In genomic region chr17:56291826-56292475, GRCm38 (mm10) we compare ENCODE assay signal across 10 mouse cellular contexts. TPM values are rescaled to one million over a fixed set of nuclear protein-coding genes. Genes with fewer than 3 reads are reported as not detected.
DNase-seq lines count a peak whose midpoint lies in the region; ATAC-seq and TF ChIP-seq lines count a peak whose summit lies in the region.
"Had no signal": no experiment of that assay in that cellular context is flagged by ENCODE, and none has a peak within 500 bp of the region (broad histone marks: within the 10 kb centered on the region; RNA-seq: fewer than 3 reads in every experiment).

No protein-coding gene starts in this region.

- TF ChIP-seq RAD21 in CH12.LX (IDR thresholded peaks at IDR 0.05; ENCODE audit: low read depth, low read length) = no peak

- intact Hi-C loops in left cerebral cortex, postnatal 4 days (cut with DNase I) = no loop called here

- H3K9ac ChIP-seq in hindbrain, embryonic 13.5 days = no peak overlapping the region
- H3K9ac ChIP-seq in CH12.LX (ENCODE audit: insufficient read depth, low read depth) = peak overlapping the region; percentile 77; the same call in 1 of the 2 replicates
- no peak overlapping the region for H3K9ac ChIP-seq in limb, embryonic 15.5 days

- H3K4me3 ChIP-seq in hindbrain, embryonic 10.5 days = peak overlapping the region; percentile 55; the same call in 1 of the 2 replicates
- H3K4me3 ChIP-seq in hindbrain, embryonic 13.5 days = no peak overlapping the region
- H3K4me3 ChIP-seq in CH12.LX (replicated peaks in 1 of 3; ENCODE audit: low read depth in 2 of 3, low read length in 2 of 3, poor library complexity in 1 of 3) = no peak overlapping the region
- no peak overlapping the region for H3K4me3 ChIP-seq in embryonic fibroblast, embryonic 13.5 days (ENCODE audit: insufficient read depth, low read length)
- H3K4me3 ChIP-seq in limb, embryonic 15.5 days = no peak overlapping the region

- H3K27ac ChIP-seq in hindbrain, embryonic 10.5 days = peak overlapping the region; percentile 88
- no peak overlapping the region for H3K27ac ChIP-seq in hindbrain, embryonic 13.5 days
- no peak overlapping the region for H3K27ac ChIP-seq in CH12.LX (ENCODE audit: insufficient read depth, low read depth)
- H3K27ac ChIP-seq in embryonic fibroblast, embryonic 13.5 days (ENCODE audit: insufficient read depth, low read length) = 0 out of 2 replicates have a peak overlapping the region, but pooled peaks have one; percentile 79
- H3K27ac ChIP-seq in limb, embryonic 15.5 days = peak overlapping the region; percentile 98

- no peaks in the 10 kb centered on the region for H3K36me3 ChIP-seq in hindbrain, embryonic 10.5 days
- H3K36me3 ChIP-seq in hindbrain, embryonic 13.5 days = no peaks in the 10 kb centered on the region
- peaks cover 0 to 5% of the 10 kb centered on the region in 2 experiments for H3K36me3 ChIP-seq in CH12.LX (replicated peaks in 1 of 2; ENCODE audit: control insufficient read depth in 1 of 2, insufficient read depth in 1 of 2, low read length in 1 of 2)
- peaks cover 2% of the 10 kb centered on the region; the same call in 1 of the 2 replicates for H3K36me3 ChIP-seq in limb, embryonic 15.5 days

- H3K79me2 ChIP-seq in CH12.LX (replicated peaks; ENCODE audit: control insufficient read depth, extremely low read depth, insufficient read depth, poor library complexity, severe bottlenecking) = no peaks in the 10 kb centered on the region

- no peak for TF ChIP-seq CTCF in CH12.LX (conservative IDR thresholded peaks at IDR 0.05 in 1 of 2, IDR thresholded peaks at IDR 0.05 in 1 of 2; ENCODE audit: low read depth in 2 of 2, low read length in 2 of 2)
- no peak for TF ChIP-seq CTCF in embryonic fibroblast, embryonic 13.5 days (IDR thresholded peaks at IDR 0.05; ENCODE audit: borderline replicate concordance, insufficient read depth, low read length)

- 65% methylated on average over 7 of the region's 7 CpGs for WGBS in hindbrain, embryonic 10.5 days
- WGBS in hindbrain, embryonic 13.5 days = 66% methylated on average over 7 of the region's 7 CpGs
- WGBS in limb, embryonic 15.5 days = 71% methylated on average over 7 of the region's 7 CpGs

- H3K9me3 ChIP-seq in hindbrain, embryonic 10.5 days = no peaks in the 10 kb centered on the region
- no peaks in the 10 kb centered on the region for H3K9me3 ChIP-seq in hindbrain, embryonic 13.5 days
- H3K9me3 ChIP-seq in CH12.LX (replicated peaks; ENCODE audit: low read length) = no peaks in the 10 kb centered on the region
- no peaks in the 10 kb centered on the region for H3K9me3 ChIP-seq in limb, embryonic 15.5 days
- H3K9me3 ChIP-seq: G1E had no signal

- no peak for TF ChIP-seq POLR2A in CH12.LX (IDR thresholded peaks at IDR 0.05; ENCODE audit: low read depth, low read length)
- no peak for TF ChIP-seq POLR2A in embryonic fibroblast, embryonic 13.5 days (IDR thresholded peaks at IDR 0.05; ENCODE audit: low read depth, low read length)

- no peak for TF ChIP-seq EP300 in CH12.LX (IDR thresholded peaks at IDR 0.05; ENCODE audit: low read length)

- no peaks in the 10 kb centered on the region for H3K27me3 ChIP-seq in hindbrain, embryonic 10.5 days (ENCODE audit: insufficient read depth, poor library complexity, severe bottlenecking)
- H3K27me3 ChIP-seq in hindbrain, embryonic 13.5 days = no peaks in the 10 kb centered on the region
- no peaks in the 10 kb centered on the region for H3K27me3 ChIP-seq in CH12.LX (replicated peaks)
- no peaks in the 10 kb centered on the region for H3K27me3 ChIP-seq in limb, embryonic 15.5 days

- ATAC-seq in hindbrain, embryonic 13.5 days (ENCODE audit: low FRiP score) = no peak
- ATAC-seq in limb, embryonic 15.5 days (ENCODE audit: insufficient number of reproducible peaks, low FRiP score, low TSS enrichment, low read depth) = no peak
- ATAC-seq in CD4-positive, CD25-positive, alpha-beta regulatory T cell, adult 4 months = no peak

- no peak for DNase-seq in hindbrain, embryonic 10.5 days (ENCODE audit: low spot score)
- no peak for DNase-seq in CH12.LX (ENCODE audit: extremely low read depth)
- no peak for DNase-seq in left cerebral cortex, postnatal 4 days
- DNase-seq in testis, postnatal 14 days (ENCODE audit: low spot score) = no peak

- peaks cover 58% of the 10 kb centered on the region for H3K4me1 ChIP-seq in hindbrain, embryonic 10.5 days (replicated peaks)
- peaks cover 34% of the 10 kb centered on the region for H3K4me1 ChIP-seq in hindbrain, embryonic 13.5 days (replicated peaks)
- H3K4me1 ChIP-seq in CH12.LX (ENCODE audit: control insufficient read depth in 1 of 2, insufficient read depth in 2 of 2) = peaks cover 24 to 59% of the 10 kb centered on the region in 2 experiments
- 0 out of 2 replicates have a peak, but pooled peaks cover 3% of the 10 kb centered on the region for H3K4me1 ChIP-seq in embryonic fibroblast, embryonic 13.5 days (ENCODE audit: control insufficient read depth, insufficient read depth, low read length)
- peaks cover 39% of the 10 kb centered on the region for H3K4me1 ChIP-seq in limb, embryonic 15.5 days

- in situ Hi-C loops in CH12.LX (cut with MboI; ENCODE audit: low pct_ligation_motif_present, low pct_unique_long_range_greater_than_20kb, low sequenced_read_pairs) = no loop called here

- no peak overlapping the region for H3K4me2 ChIP-seq in hindbrain, embryonic 13.5 days
- peak overlapping the region; percentile 81; the same call in 1 of the 2 replicates for H3K4me2 ChIP-seq in CH12.LX (ENCODE audit: insufficient read depth, low read depth, poor library complexity, severe bottlenecking)
- H3K4me2 ChIP-seq in limb, embryonic 15.5 days = peak overlapping the region; percentile 80; the same call in 1 of the 2 replicates

- dilution Hi-C loops in CH12.LX (cut with MboI; ENCODE audit: extremely low pct_ligation_motif_present, extremely low pct_unique_long_range_greater_than_20kb, low sequenced_read_pairs) = no loop called here

RNA-seq across cellular contexts. Expression of gene Plin3, which starts 0.7 kb away (rescaled TPM):
- 50.9 and 61.6 TPM in 2 replicates for polyA plus RNA-seq in hindbrain, embryonic 10.5 days (2016; fragmentation: Nextera tagmentation; extraction: Ambion mirVana)
- polyA plus RNA-seq in hindbrain, embryonic 13.5 days (2015; fragmentation: Nextera tagmentation; extraction: Ambion mirVana) = 20.0 and 23.5 TPM in 2 replicates
- 18.8 and 23.3 TPM in 2 replicates for total RNA-seq in CH12.LX (2012; rRNA removed)
- 17.0 and 17.3 TPM in 2 replicates for total RNA-seq in CH12.LX (2014; rRNA removed)
- polyA plus RNA-seq in CH12.LX (2012; ENCODE audit: insufficient read length, low read depth) = 17.9 and 18.5 TPM in 2 replicates
- polyA plus RNA-seq in embryonic fibroblast, embryonic 13.5 days (2011; ENCODE audit: insufficient read length, low read depth, missing spikeins) = 37.4 and 41.2 TPM in 2 replicates
- 94.2 and 114 TPM in 2 replicates for polyA plus RNA-seq in limb, embryonic 15.5 days (2015; fragmentation: Nextera tagmentation; extraction: Ambion mirVana)
- total RNA-seq in left cerebral cortex, postnatal 4 days (2021) = 1 to 10 TPM; 4.5 to 6.1 TPM
- 10 to 100 TPM; 31.8 to 32.1 TPM for polyA plus RNA-seq in CD4-positive, CD25-positive, alpha-beta regulatory T cell, adult 4 months (2017; shearing (Covaris generic))

RNA-seq across cellular contexts. Expression of gene Arrdc5, which starts 8.1 kb away (rescaled TPM):
- polyA plus RNA-seq in hindbrain, embryonic 10.5 days (2016; fragmentation: Nextera tagmentation; extraction: Ambion mirVana) = not detected in 2 replicates
- not detected in 2 replicates for polyA plus RNA-seq in hindbrain, embryonic 13.5 days (2015; fragmentation: Nextera tagmentation; extraction: Ambion mirVana)
- total RNA-seq in CH12.LX (2012; rRNA removed) = not detected in 2 replicates
- not detected in 2 replicates for total RNA-seq in CH12.LX (2014; rRNA removed)
- 0.23 TPM in 1 of 2 replicates, not detected in the other for polyA plus RNA-seq in CH12.LX (2012; ENCODE audit: insufficient read length, low read depth)
- polyA plus RNA-seq in embryonic fibroblast, embryonic 13.5 days (2011; ENCODE audit: insufficient read length, low read depth, missing spikeins) = not detected in 2 replicates
- polyA plus RNA-seq in limb, embryonic 15.5 days (2015; fragmentation: Nextera tagmentation; extraction: Ambion mirVana) = not detected in 2 replicates
- total RNA-seq in left cerebral cortex, postnatal 4 days (2021) = not detected
- not detected for polyA plus RNA-seq in CD4-positive, CD25-positive, alpha-beta regulatory T cell, adult 4 months (2017; shearing (Covaris generic))
- total RNA-seq: G1E; left cerebral cortex, postnatal 25 days had no signal
- polyA plus RNA-seq: G1E had no signal

RNA-seq across cellular contexts. Expression of gene Uhrf1, which starts 11.2 kb away (rescaled TPM):
- polyA plus RNA-seq in hindbrain, embryonic 10.5 days (2016; fragmentation: Nextera tagmentation; extraction: Ambion mirVana) = 196 and 300 TPM in 2 replicates
- 27.1 and 29.6 TPM in 2 replicates for polyA plus RNA-seq in hindbrain, embryonic 13.5 days (2015; fragmentation: Nextera tagmentation; extraction: Ambion mirVana)
- total RNA-seq in CH12.LX (2012; rRNA removed) = 220 and 249 TPM in 2 replicates
- 144 and 161 TPM in 2 replicates for total RNA-seq in CH12.LX (2014; rRNA removed)
- polyA plus RNA-seq in CH12.LX (2012; ENCODE audit: insufficient read length, low read depth) = 184 and 249 TPM in 2 replicates
- 48.0 and 50.2 TPM in 2 replicates for polyA plus RNA-seq in embryonic fibroblast, embryonic 13.5 days (2011; ENCODE audit: insufficient read length, low read depth, missing spikeins)
- polyA plus RNA-seq in limb, embryonic 15.5 days (2015; fragmentation: Nextera tagmentation; extraction: Ambion mirVana) = 107 and 108 TPM in 2 replicates
- 10 to 100 TPM; 12.3 to 16.2 TPM for total RNA-seq in left cerebral cortex, postnatal 4 days (2021)
- 10 to 100 TPM in 1 of 2 experiments, 1 to 10 TPM in 1; 8.5 to 28.4 TPM for polyA plus RNA-seq in CD4-positive, CD25-positive, alpha-beta regulatory T cell, adult 4 months (2017; shearing (Covaris generic))

RNA-seq across cellular contexts. Expression of gene Ticam1, which starts 15.4 kb away (rescaled TPM):
- 2.4 and 2.6 TPM in 2 replicates for polyA plus RNA-seq in hindbrain, embryonic 10.5 days (2016; fragmentation: Nextera tagmentation; extraction: Ambion mirVana)
- 1.3 and 1.4 TPM in 2 replicates for polyA plus RNA-seq in hindbrain, embryonic 13.5 days (2015; fragmentation: Nextera tagmentation; extraction: Ambion mirVana)
- 15.9 and 17.6 TPM in 2 replicates for total RNA-seq in CH12.LX (2012; rRNA removed)
- total RNA-seq in CH12.LX (2014; rRNA removed) = 4.5 and 6.4 TPM in 2 replicates
- polyA plus RNA-seq in CH12.LX (2012; ENCODE audit: insufficient read length, low read depth) = 14.6 and 18.6 TPM in 2 replicates
- 11.1 and 15.6 TPM in 2 replicates for polyA plus RNA-seq in embryonic fibroblast, embryonic 13.5 days (2011; ENCODE audit: insufficient read length, low read depth, missing spikeins)
- polyA plus RNA-seq in limb, embryonic 15.5 days (2015; fragmentation: Nextera tagmentation; extraction: Ambion mirVana) = 7.1 and 8.6 TPM in 2 replicates
- 1 to 10 TPM; 3.4 to 3.7 TPM for total RNA-seq in left cerebral cortex, postnatal 4 days (2021)
- polyA plus RNA-seq in CD4-positive, CD25-positive, alpha-beta regulatory T cell, adult 4 months (2017; shearing (Covaris generic)) = 10 to 100 TPM in 1 of 2 experiments, 1 to 10 TPM in 1; 8.9 to 11.6 TPM

RNA-seq across cellular contexts. Expression of gene Kdm4b, which starts 33.9 kb away (rescaled TPM):
- 51.5 and 65.8 TPM in 2 replicates for polyA plus RNA-seq in hindbrain, embryonic 10.5 days (2016; fragmentation: Nextera tagmentation; extraction: Ambion mirVana)
- polyA plus RNA-seq in hindbrain, embryonic 13.5 days (2015; fragmentation: Nextera tagmentation; extraction: Ambion mirVana) = 66.0 and 66.7 TPM in 2 replicates
- 12.5 and 19.5 TPM in 2 replicates for total RNA-seq in CH12.LX (2012; rRNA removed)
- total RNA-seq in CH12.LX (2014; rRNA removed) = 9.8 and 12.3 TPM in 2 replicates
- 10.5 and 14.2 TPM in 2 replicates for polyA plus RNA-seq in CH12.LX (2012; ENCODE audit: insufficient read length, low read depth)
- 21.8 and 30.8 TPM in 2 replicates for polyA plus RNA-seq in embryonic fibroblast, embryonic 13.5 days (2011; ENCODE audit: insufficient read length, low read depth, missing spikeins)
- polyA plus RNA-seq in limb, embryonic 15.5 days (2015; fragmentation: Nextera tagmentation; extraction: Ambion mirVana) = 35.9 and 37.3 TPM in 2 replicates
- total RNA-seq in left cerebral cortex, postnatal 4 days (2021) = 100 to 1,000 TPM; 111 to 112 TPM
- 1 to 10 TPM; 5.3 to 7.0 TPM for polyA plus RNA-seq in CD4-positive, CD25-positive, alpha-beta regulatory T cell, adult 4 months (2017; shearing (Covaris generic))

Comparison
In these comparisons a context has a peak if more than half of its experiments do, and no peak if none do; other contexts are left out.
1. H3K27ac ChIP-seq: peak in hindbrain, embryonic 10.5 days (single experiment), embryonic fibroblast, embryonic 13.5 days (single experiment) and limb, embryonic 15.5 days (single experiment); none in hindbrain, embryonic 13.5 days (single experiment) and CH12.LX (single experiment).